Mouse (Mus musculus) forebrain, embryonic 10.5 days (tissue): ENCODE data around the gene Osbp2. TPM values are rescaled to one million over a fixed set of nuclear protein-coding genes. Genes with fewer than 3 reads are reported as not detected.

ENCODE experiments used
- DNase-seq: peaks from one replicate; pipeline ENCODE4 v3.0.0-alpha.2; 2017; ENCODE audit warnings: low spot score; ENCODE audit errors: extremely low spot score
- H3K27ac ChIP-seq: fragments of 300-500 bp; sonication (generic); 2 replicates; pipeline ENCODE4 v1.5.1; 2016; ENCODE audit warnings: mild to moderate bottlenecking
- H3K27me3 ChIP-seq: fragments of 300-500 bp; sonication (generic); 2 replicates; pipeline ENCODE4 v1.6.1; 2016; ENCODE audit warnings: mild to moderate bottlenecking; ENCODE audit not compliant: poor library complexity, severe bottlenecking
- H3K36me3 ChIP-seq: fragments of 300-500 bp; sonication (generic); replicated peaks from 2 replicates; pipeline ENCODE4 v1.6.1; 2016; ENCODE audit warnings: mild to moderate bottlenecking, moderate library complexity
- H3K4me1 ChIP-seq: fragments of 300-500 bp; sonication (generic); 2 replicates; pipeline ENCODE4 v1.6.1; 2016
- H3K4me3 ChIP-seq: fragments of 300-500 bp; sonication (generic); 2 replicates; pipeline ENCODE4 v1.5.1; 2016; ENCODE audit warnings: mild to moderate bottlenecking, moderate library complexity
- H3K9me3 ChIP-seq: fragments of 300-500 bp; sonication (generic); 2 replicates; pipeline ENCODE4 v1.6.1; 2016; ENCODE audit warnings: mild to moderate bottlenecking, moderate library complexity
- WGBS: fragments of 180-500 bp; shearing (Covaris S2); methylation state at CpG from one replicate; pipeline ENCODE4 v1.1.7; 2016; 5-methylcytosine and 5-hydroxymethylcytosine counted together
- polyA plus RNA-seq: library from polyadenylated mRNA; unstranded; fragments of >200 nt; fragmentation: Nextera tagmentation; extraction: Ambion mirVana; gene quantifications from 2 replicates; pipeline ENCODE4 v1.2.1, GENCODE M21; 2016

Osbp2 gene
- polyA plus RNA-seq, 1 experiment from 2014 or later = 0.89 TPM

GRCm38 (mm10) chr11:3857902-3858301 lies 5.8 kb downstream of the Osbp2 start:
- no peak for DNase-seq
- Histone ChIP-seq H3K27ac (no peak overlapping the region), H3K4me1 (no peaks in the 10 kb centered on the region), H3K9me3 (peaks cover 3% of the 10 kb centered on the region; the same call in 1 of the 2 replicates), H3K4me3 (no peak overlapping the region), H3K36me3 (no peaks in the 10 kb centered on the region), H3K27me3 (peaks cover 15% of the 10 kb centered on the region)
- WGBS = 79% methylated on average over 5 of the region's 5 CpGs

GRCm38 (mm10) chr11:3855846-3856245 lies 7.9 kb downstream of the Osbp2 start:
- Histone ChIP-seq H3K36me3 (no peaks in the 10 kb centered on the region), H3K27me3 (no peaks in the 10 kb centered on the region), H3K27ac (no peak overlapping the region), H3K4me1 (no peaks in the 10 kb centered on the region), H3K4me3 (no peak overlapping the region), H3K9me3 (peaks cover 3% of the 10 kb centered on the region; the same call in 1 of the 2 replicates)
- no peak for DNase-seq
- WGBS = 89% methylated on average over 5 of the region's 5 CpGs

DNA sequence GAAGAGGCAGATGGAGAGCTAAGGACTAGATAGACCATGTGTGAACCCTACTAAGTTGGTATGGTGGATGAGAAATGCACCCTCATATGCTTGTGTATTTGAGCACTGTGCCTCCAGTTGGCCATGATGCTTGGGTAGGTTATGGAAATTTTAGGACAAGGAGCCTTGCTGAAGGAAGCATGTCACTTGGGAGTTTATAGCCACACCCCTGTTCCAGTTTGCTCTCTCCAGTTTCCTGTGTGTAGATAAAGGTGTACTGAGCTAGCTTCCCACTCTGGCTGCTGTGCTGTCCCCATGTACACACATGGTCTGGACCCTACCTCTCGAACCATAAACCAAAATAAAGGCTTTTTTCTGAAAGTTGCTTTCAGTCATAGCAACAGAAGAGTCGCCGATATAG lies 9.5 kb downstream of the Osbp2 start:
- WGBS = 87% methylated on average over 3 of the region's 3 CpGs
- no peaks in the 10 kb centered on the region for H3K27me3 ChIP-seq
- peaks cover 3% of the 10 kb centered on the region; the same call in 1 of the 2 replicates for H3K9me3 ChIP-seq
- H3K27ac ChIP-seq = no peak overlapping the region
- DNase-seq = no peak
- H3K36me3 ChIP-seq = no peaks in the 10 kb centered on the region
- H3K4me1 ChIP-seq = no peaks in the 10 kb centered on the region
- H3K4me3 ChIP-seq = no peak overlapping the region

DNA sequence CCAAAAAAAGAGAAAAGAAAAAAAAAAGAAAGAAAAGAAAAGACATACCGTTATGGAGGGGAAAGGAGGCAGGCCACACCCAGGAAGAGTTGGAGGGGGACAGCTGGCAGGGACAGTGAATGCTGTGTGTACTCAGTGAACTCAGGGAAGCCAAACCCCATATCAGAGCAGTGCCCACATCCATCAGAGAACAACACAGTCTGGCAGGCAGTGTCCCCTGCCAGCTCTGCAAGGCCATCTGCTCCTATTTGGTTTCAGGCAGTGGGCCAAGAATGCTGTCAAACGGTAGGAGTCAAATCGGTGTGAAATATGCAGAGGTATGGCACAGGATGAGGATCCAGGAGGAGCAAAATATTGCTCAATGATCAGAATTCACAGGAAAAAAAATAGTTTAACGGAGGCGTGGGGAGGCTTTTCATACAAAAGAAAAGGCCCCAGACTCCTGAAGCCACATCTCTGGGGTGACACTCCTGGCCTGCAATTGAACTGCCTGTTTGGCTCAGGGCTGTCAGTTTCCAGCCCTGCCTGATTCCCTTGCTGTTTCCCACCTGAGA lies 10.1 kb downstream of the Osbp2 start:
- Histone ChIP-seq H3K4me1 (no peaks in the 10 kb centered on the region), H3K9me3 (peaks cover 3% of the 10 kb centered on the region; the same call in 1 of the 2 replicates), H3K4me3 (no peak overlapping the region), H3K27me3 (no peaks in the 10 kb centered on the region), H3K36me3 (no peaks in the 10 kb centered on the region), H3K27ac (no peak overlapping the region)
- no peak for DNase-seq
- 94% methylated on average over 5 of the region's 5 CpGs for WGBS

GRCm38 (mm10) chr11:3853031-3853430 lies 10.7 kb downstream of the Osbp2 start:
- no peaks in the 10 kb centered on the region for H3K36me3 ChIP-seq
- H3K27me3 ChIP-seq = no peaks in the 10 kb centered on the region
- H3K27ac ChIP-seq = no peak overlapping the region
- 96% methylated on average over 10 of the region's 10 CpGs for WGBS
- peaks cover 3% of the 10 kb centered on the region; the same call in 1 of the 2 replicates for H3K9me3 ChIP-seq
- no peak overlapping the region for H3K4me3 ChIP-seq
- no peak for DNase-seq
- H3K4me1 ChIP-seq = no peaks in the 10 kb centered on the region

GRCm38 (mm10) chr11:3851872-3852271 lies 11.8 kb downstream of the Osbp2 start:
- Histone ChIP-seq H3K4me3 (no peak overlapping the region), H3K4me1 (no peaks in the 10 kb centered on the region), H3K36me3 (no peaks in the 10 kb centered on the region), H3K27ac (no peak overlapping the region), H3K9me3 (peaks cover 3% of the 10 kb centered on the region; the same call in 1 of the 2 replicates), H3K27me3 (no peaks in the 10 kb centered on the region)
- no peak for DNase-seq
- 89% methylated on average over 4 of the region's 4 CpGs for WGBS

DNA sequence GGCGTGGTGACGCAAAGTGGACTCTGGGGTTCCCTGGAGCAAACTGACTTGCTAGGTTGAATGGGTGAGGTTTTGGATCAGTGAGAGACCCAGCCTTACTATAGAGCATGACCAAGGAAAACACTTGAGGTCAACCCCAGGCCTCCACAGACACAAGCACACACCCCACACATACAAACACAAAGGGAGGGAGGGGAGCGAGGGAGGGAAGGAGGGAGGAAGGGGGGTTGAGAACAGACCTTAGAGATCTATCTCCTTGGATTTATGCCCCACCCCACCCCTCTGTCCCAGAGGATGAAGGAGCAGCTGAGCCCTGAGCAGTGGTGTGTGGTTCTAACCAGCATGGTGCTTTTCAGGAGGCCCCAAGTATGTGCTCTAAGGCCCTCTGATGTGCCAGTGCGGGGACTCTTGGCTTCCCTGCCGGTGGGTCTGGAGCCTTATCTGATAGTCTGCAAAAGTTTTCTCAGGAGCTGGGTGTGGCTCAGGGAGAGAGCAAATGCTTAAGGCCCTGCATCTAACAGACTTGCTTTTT lies 12.9 kb downstream of the Osbp2 start:
- no peak for DNase-seq
- Histone ChIP-seq H3K27ac (no peak overlapping the region), H3K27me3 (no peaks in the 10 kb centered on the region), H3K36me3 (no peaks in the 10 kb centered on the region), H3K4me3 (no peak overlapping the region), H3K4me1 (no peaks in the 10 kb centered on the region), H3K9me3 (peaks cover 3% of the 10 kb centered on the region; the same call in 1 of the 2 replicates)
- 71% methylated on average over 5 of the region's 5 CpGs for WGBS

DNA sequence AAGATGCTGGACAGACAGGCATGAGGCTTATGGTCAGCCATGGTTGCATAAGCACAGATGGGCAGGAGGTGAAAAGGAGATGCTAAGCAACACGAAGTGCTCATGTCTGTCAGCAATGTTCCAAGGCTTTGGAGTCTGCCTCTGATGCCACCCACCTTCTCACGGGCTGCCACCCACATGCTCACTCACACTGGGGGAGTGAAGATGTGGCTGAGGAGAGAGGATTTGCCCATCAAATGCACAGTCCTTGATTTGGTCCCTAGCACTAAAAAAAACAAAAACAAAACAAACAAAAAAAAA lies 13.4 kb downstream of the Osbp2 start:
- H3K27me3 ChIP-seq = no peaks in the 10 kb centered on the region
- no peaks in the 10 kb centered on the region for H3K36me3 ChIP-seq
- H3K9me3 ChIP-seq = peaks cover 3% of the 10 kb centered on the region; the same call in 1 of the 2 replicates
- no peak overlapping the region for H3K4me3 ChIP-seq
- no peak for DNase-seq
- H3K4me1 ChIP-seq = no peaks in the 10 kb centered on the region
- H3K27ac ChIP-seq = no peak overlapping the region
- WGBS = 82% methylated on average over 2 of the region's 2 CpGs

GRCm38 (mm10) chr11:3849469-3850314 lies 14.0 kb downstream of the Osbp2 start:
- Histone ChIP-seq H3K27me3 (no peaks in the 10 kb centered on the region), H3K27ac (no peak overlapping the region), H3K4me1 (no peaks in the 10 kb centered on the region), H3K4me3 (no peak overlapping the region), H3K9me3 (peaks cover 3% of the 10 kb centered on the region; the same call in 1 of the 2 replicates), H3K36me3 (no peaks in the 10 kb centered on the region)
- 85% methylated on average over 15 of the region's 15 CpGs for WGBS
- no peak for DNase-seq

- H3K4me1 ChIP-seq = no peaks in the 10 kb centered on the region
- 76% methylated on average over 2 of the region's 2 CpGs for whole genome bisulfite sequencing
Observed at GRCm38 (mm10) chr11:3846351-3846750, 17.4 kb downstream of the Osbp2 start.

DNA sequence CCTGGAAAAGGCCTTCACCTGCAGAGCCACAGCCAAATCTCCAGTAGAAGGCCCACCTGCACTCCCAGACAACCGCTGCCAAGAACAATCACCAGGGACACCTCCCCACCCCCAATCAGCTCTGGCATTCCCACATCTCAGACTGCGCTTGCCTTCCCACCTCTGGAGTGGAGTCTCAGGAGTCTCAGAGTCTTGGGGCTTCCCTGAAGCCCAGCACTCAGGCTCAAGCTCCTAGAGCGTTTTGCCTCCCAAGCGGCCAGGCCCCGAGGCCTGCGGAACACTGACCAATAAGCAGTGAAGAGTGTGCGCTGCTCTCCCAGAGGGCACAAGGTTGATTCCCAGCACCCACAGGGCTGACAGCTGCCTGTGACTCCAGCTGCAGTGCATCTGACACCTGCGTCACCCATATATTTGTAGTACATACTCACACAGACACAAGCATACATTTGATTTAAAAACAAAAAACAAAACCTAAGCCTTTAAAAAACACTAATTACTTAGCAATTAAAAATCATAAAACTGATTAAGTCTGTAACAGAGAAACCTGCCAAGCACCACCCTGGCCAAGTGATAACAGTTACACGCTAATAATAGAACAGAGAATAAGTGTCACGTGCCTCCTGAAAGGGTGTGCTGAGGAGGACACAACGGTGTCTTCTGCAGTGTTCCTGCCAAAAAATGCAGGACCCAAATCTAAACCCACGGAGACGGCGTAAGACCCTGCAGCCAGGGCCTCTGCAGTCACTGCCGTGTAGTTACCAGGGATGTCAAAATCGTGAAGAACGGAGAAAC lies 19.6 kb downstream of the Osbp2 start:
- H3K4me1 ChIP-seq = no peaks in the 10 kb centered on the region
- H3K36me3 ChIP-seq = no peaks in the 10 kb centered on the region
- no peak overlapping the region for H3K4me3 ChIP-seq
- no peak overlapping the region for H3K27ac ChIP-seq
- H3K27me3 ChIP-seq = no peaks in the 10 kb centered on the region
- DNase-seq = no peak
- H3K9me3 ChIP-seq = no peaks in the 10 kb centered on the region
- WGBS = 89% methylated on average over 17 of the region's 17 CpGs

More at GRCm38 (mm10) chr11:3846351-3846750, 17.4 kb downstream of the Osbp2 start:
- Histone ChIP-seq H3K27me3 (no peaks in the 10 kb centered on the region), H3K27ac (no peak overlapping the region), H3K36me3 (no peaks in the 10 kb centered on the region), H3K4me3 (no peak overlapping the region), H3K9me3 (no peaks in the 10 kb centered on the region)
- no peak for DNase-seq

- Histone ChIP-seq H3K36me3 (no peaks in the 10 kb centered on the region), H3K4me3 (no peak overlapping the region), H3K9me3 (no peaks in the 10 kb centered on the region), H3K27ac (no peak overlapping the region), H3K4me1 (peaks cover 11% of the 10 kb centered on the region; the same call in 1 of the 2 replicates), H3K27me3 (peaks cover 13% of the 10 kb centered on the region; the same call in 1 of the 2 replicates)
- 70% methylated on average over 4 of the region's 4 CpGs for WGBS
- no peak for DNase-seq
Observed at GRCm38 (mm10) chr11:3835271-3835670, 28.4 kb downstream of the Osbp2 start.
